17 mouse cellular contexts compared by ENCODE assay signal in the genomic region with DNA sequence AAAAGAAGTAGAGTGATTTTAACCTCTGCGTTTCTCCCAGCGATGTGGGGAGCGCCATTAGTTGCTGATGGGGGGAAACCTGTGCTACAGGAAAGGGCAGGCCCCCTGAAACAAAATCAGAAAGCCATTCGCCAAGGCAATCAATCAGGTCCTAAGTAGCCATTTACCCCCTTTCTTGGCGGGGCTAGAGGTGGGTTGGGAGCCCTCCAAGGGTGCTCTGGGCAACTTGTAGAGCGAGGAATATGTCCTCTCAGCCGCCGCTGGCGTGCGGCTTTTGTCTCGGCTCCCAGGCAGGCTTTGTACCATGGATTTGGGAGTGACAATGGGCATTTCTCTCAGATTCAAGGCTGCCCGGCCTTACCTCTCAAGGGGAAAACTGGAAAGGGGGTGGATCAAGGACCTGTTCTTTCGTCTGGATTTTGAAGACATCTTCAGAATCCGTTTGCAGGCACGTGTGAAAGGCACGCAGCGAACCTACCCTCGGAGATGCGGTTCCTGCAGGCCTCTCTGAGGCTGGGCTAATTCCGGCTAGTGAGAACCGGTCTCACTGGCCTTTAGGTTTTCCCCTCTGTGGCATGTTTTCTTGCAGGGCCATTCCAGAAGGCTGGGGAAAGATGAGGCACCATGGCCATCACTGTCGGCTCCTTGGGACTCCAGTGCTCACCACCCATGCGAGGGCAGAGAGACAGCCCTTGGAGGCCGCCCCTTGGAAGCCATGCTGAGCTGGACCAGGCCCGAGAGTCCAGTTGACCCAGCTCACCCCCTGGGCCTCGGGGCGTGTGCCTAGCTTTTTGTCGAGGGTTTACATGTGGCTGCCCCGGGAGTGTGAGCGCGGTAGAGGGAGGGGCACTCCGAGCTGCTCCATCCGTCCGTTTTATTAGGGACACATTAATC. TPM values are rescaled to one million over a fixed set of nuclear protein-coding genes. Genes with fewer than 3 reads are reported as not detected.
DNase-seq lines count a peak whose midpoint lies in the region; ATAC-seq lines count a peak whose summit lies in the region.
"Had no signal": no experiment of that assay in that cellular context is flagged by ENCODE, and none has a peak within 500 bp of the region (broad histone marks: within the 10 kb centered on the region; RNA-seq: fewer than 3 reads in every experiment).

No protein-coding gene starts in this region.

- ATAC-seq in intestine, embryonic 15.5 days = 0 out of 2 replicates have a peak, but pooled peaks have one; percentile 20
- no peak for ATAC-seq in neural tube, embryonic 11.5 days (ENCODE audit: insufficient read depth, low FRiP score, low TSS enrichment)

- peaks cover 97% of the 10 kb centered on the region for H3K27me3 ChIP-seq in intestine, embryonic 15.5 days (replicated peaks)
- H3K27me3 ChIP-seq in neural tube, embryonic 11.5 days (ENCODE audit: control insufficient read depth, insufficient read depth, low read length) = peaks cover 87% of the 10 kb centered on the region

- H3K36me3 ChIP-seq in intestine, embryonic 15.5 days = no peaks in the 10 kb centered on the region
- H3K36me3 ChIP-seq in neural tube, embryonic 11.5 days (ENCODE audit: control insufficient read depth, insufficient read depth, low read length) = no peaks in the 10 kb centered on the region
- H3K36me3 ChIP-seq: embryonic facial prominence, embryonic 12.5 days; forebrain, embryonic 15.5 days; midbrain, embryonic 13.5 days had no signal

- peak; percentile 53 for DNase-seq in kidney, adult 11 months
- no peak for DNase-seq in kidney, adult 9 months
- DNase-seq in kidney, postnatal 10 days = peak; percentile 72
- peak; percentile 56 for DNase-seq in neural tube, embryonic 11.5 days (ENCODE audit: low spot score)
- DNase-seq in frontal cortex, postnatal 10 days (ENCODE audit: low spot score in 2 of 2) = no peak
- no peak for DNase-seq in cerebellum, postnatal 36 days
- DNase-seq in spleen, postnatal 10 days (ENCODE audit: low spot score in 2 of 2) = no peak
- DNase-seq: cerebellum, adult 9-10 months; heart, postnatal 10 days; layer of hippocampus, postnatal 36 days; lung, postnatal 14 days had no signal

- H3K4me3 ChIP-seq in intestine, embryonic 15.5 days (replicated peaks) = no peak overlapping the region
- peak overlapping the region; percentile 63 for H3K4me3 ChIP-seq in neural tube, embryonic 11.5 days (ENCODE audit: low read depth, low read length)

- no peaks in the 10 kb centered on the region for H3K9me3 ChIP-seq in intestine, embryonic 15.5 days
- H3K9me3 ChIP-seq in neural tube, embryonic 11.5 days (ENCODE audit: control insufficient read depth, low read length) = no peaks in the 10 kb centered on the region
- H3K9me3 ChIP-seq: embryonic facial prominence, embryonic 12.5 days; forebrain, embryonic 15.5 days; midbrain, embryonic 13.5 days had no signal

- peak overlapping the region; percentile 4; the same call in 1 of the 2 replicates for H3K9ac ChIP-seq in intestine, embryonic 15.5 days
- peak overlapping the region; percentile 89 for H3K9ac ChIP-seq in neural tube, embryonic 11.5 days (ENCODE audit: low read length)
- H3K9ac ChIP-seq: embryonic facial prominence, embryonic 12.5 days; forebrain, embryonic 15.5 days; midbrain, embryonic 13.5 days had no signal

- 0 out of 2 replicates have a peak overlapping the region, but pooled peaks have one; percentile 27 for H3K27ac ChIP-seq in intestine, embryonic 15.5 days
- peak overlapping the region; percentile 83 for H3K27ac ChIP-seq in neural tube, embryonic 11.5 days (ENCODE audit: low read depth, low read length)
- H3K27ac ChIP-seq: embryonic facial prominence, embryonic 12.5 days; forebrain, embryonic 15.5 days; hindbrain, postnatal 0 days; midbrain, embryonic 13.5 days had no signal

- 4% methylated on average over 34 of the region's 34 CpGs for WGBS in intestine, embryonic 15.5 days
- WGBS in neural tube, embryonic 11.5 days = 1% methylated on average over 34 of the region's 34 CpGs

- H3K4me1 ChIP-seq in intestine, embryonic 15.5 days (replicated peaks) = peaks cover 18% of the 10 kb centered on the region
- H3K4me1 ChIP-seq in neural tube, embryonic 11.5 days (ENCODE audit: control insufficient read depth, insufficient read depth, low read length) = peaks cover 8% of the 10 kb centered on the region; the same call in 1 of the 2 replicates

- H3K4me2 ChIP-seq in intestine, embryonic 15.5 days (replicated peaks) = peak overlapping the region; percentile 34
- peak overlapping the region; percentile 76 for H3K4me2 ChIP-seq in neural tube, embryonic 11.5 days (ENCODE audit: low read depth)

RNA-seq across cellular contexts. Expression of a gene that starts 0.8 kb away (rescaled TPM):
- 4.4 and 5.9 TPM in 2 replicates for polyA plus RNA-seq in intestine, embryonic 15.5 days (2015; fragmentation: Nextera tagmentation; extraction: Ambion mirVana)
- 14.3 and 17.3 TPM in 2 replicates for polyA plus RNA-seq in neural tube, embryonic 11.5 days (2014; fragmentation: Nextera tagmentation; extraction: Ambion mirVana)
- polyA plus RNA-seq: forebrain, embryonic 15.5 days; hindbrain, postnatal 0 days; liver, adult 2 months; midbrain, embryonic 13.5 days had no signal

RNA-seq across cellular contexts. Expression of a gene that starts 5.0 kb away (rescaled TPM):
- 4.8 and 7.9 TPM in 2 replicates for polyA plus RNA-seq in intestine, embryonic 15.5 days (2015; fragmentation: Nextera tagmentation; extraction: Ambion mirVana)
- 28.1 and 29.3 TPM in 2 replicates for polyA plus RNA-seq in neural tube, embryonic 11.5 days (2014; fragmentation: Nextera tagmentation; extraction: Ambion mirVana)
- polyA plus RNA-seq: embryonic facial prominence, embryonic 12.5 days; forebrain, embryonic 15.5 days; hindbrain, postnatal 0 days; liver, adult 2 months; midbrain, embryonic 13.5 days had no signal

RNA-seq across cellular contexts. Expression of a gene that starts 7.7 kb away (rescaled TPM):
- polyA plus RNA-seq in intestine, embryonic 15.5 days (2015; fragmentation: Nextera tagmentation; extraction: Ambion mirVana) = 4.2 and 5.1 TPM in 2 replicates
- polyA plus RNA-seq in neural tube, embryonic 11.5 days (2014; fragmentation: Nextera tagmentation; extraction: Ambion mirVana) = 21.3 and 23.1 TPM in 2 replicates
- polyA plus RNA-seq: hindbrain, postnatal 0 days; midbrain, embryonic 13.5 days had no signal

RNA-seq across cellular contexts. Expression of a gene that starts 15.0 kb away (rescaled TPM):
- polyA plus RNA-seq in intestine, embryonic 15.5 days (2015; fragmentation: Nextera tagmentation; extraction: Ambion mirVana) = 18.8 and 19.2 TPM in 2 replicates
- polyA plus RNA-seq in neural tube, embryonic 11.5 days (2014; fragmentation: Nextera tagmentation; extraction: Ambion mirVana) = 52.7 and 55.0 TPM in 2 replicates
- polyA plus RNA-seq: forebrain, embryonic 15.5 days; liver, adult 2 months had no signal

RNA-seq across cellular contexts. Expression of a gene that starts 15.0 kb away (rescaled TPM):
- 1.2 and 1.6 TPM in 2 replicates for polyA plus RNA-seq in intestine, embryonic 15.5 days (2015; fragmentation: Nextera tagmentation; extraction: Ambion mirVana)
- 9.2 and 11.2 TPM in 2 replicates for polyA plus RNA-seq in neural tube, embryonic 11.5 days (2014; fragmentation: Nextera tagmentation; extraction: Ambion mirVana)
- polyA plus RNA-seq: forebrain, embryonic 15.5 days; midbrain, embryonic 13.5 days had no signal

Comparison
In these comparisons a context has a peak if more than half of its experiments do, and no peak if none do; other contexts are left out.
1. DNase-seq: peak in kidney, adult 11 months (single experiment), kidney, postnatal 10 days (single experiment) and neural tube, embryonic 11.5 days (single experiment); none in kidney, adult 9 months (single experiment), frontal cortex, postnatal 10 days (0 of 2), cerebellum, postnatal 36 days (0 of 2) and spleen, postnatal 10 days (0 of 2).